Mouse (Mus musculus) cerebellum, adult 11 months (tissue): Measurements from ENCODE around the gene Fam13a.

Experiments used
- DNase-seq: peaks from one replicate; pipeline ENCODE4 v3.0.0; 2022

The Fam13a gene

DNA sequence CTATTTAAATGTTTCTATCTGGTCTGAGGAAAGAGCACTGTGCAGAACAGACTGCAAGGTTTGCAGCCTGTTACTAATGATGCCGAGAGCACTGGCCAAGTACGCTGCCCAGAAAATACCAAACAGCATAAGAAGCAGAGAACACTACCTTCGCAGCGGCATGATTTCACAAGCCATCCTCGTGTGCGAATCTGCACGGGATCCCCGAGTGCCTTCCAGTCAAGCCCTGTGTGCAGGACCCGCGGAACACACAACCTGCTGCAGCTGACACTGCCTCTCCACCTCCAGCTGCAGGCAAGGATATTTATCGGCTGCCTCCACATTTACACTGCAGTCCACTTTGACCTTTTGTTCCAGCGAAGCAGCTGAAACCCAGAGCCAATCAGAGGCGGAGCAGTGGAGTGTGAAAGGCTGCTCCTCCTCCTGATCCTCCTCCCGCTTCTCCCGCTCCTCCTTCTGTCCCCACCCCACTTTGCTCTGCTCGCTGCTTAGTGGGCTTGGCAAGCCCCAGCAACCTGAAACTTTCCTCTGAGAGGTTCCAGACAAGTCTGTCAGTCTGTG, at the start of gene Fam13a:
TSS of gene Fam13a (minus strand) at position 386 of the 561 bp plus-strand sequence.
- DNase-seq, result peak; percentile 54

DNA sequence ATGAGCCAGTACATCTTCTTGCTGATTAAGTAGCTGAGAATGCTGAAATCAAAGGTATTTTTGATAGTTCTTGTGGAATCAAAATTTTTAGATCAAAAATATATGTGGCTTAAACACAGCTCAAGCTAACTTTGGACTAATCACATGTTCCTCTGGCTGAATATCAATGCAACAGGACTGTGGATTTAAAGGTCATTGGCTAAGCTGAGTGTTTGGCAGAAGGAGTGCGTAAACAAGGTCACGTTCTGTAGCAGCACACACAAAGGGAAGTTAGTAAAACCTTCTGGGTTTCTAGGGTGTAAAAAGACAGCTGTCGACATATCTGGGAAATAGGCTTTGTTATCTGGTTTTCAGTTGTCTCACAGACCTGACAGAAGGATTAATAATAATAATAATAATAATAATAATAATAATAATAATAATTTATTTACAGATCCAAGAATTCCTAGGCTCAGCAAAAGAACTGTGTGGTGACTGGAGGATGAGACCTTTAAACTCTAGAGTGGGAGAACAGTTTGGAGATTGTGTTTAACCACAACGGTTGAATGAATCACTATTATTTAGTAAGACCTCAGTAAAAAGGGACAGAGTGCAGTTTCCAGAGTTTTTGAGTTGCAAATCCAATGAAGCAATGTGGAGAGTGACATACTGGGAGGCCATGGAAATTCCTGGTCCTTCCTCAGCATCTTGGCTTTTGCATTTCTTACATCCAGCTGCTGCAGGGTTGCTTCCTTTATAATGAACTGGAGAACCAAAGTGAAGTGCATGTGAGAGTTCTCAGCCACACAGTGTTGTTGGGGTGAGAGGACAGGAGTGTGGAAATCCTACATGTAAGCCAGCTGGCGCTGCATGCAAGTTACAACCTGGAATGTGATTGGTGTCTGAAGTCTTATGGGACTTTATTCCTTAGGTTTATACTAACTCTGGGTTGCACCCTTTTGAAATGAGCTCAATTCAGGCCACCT, 48.0 kb upstream of the Fam13a start:
- no peak for DNase-seq

- no peak for DNase-seq
Measured at GRCm38 (mm10) chr6:59071691-59072090, 47.3 kb upstream of the Fam13a start.

DNA sequence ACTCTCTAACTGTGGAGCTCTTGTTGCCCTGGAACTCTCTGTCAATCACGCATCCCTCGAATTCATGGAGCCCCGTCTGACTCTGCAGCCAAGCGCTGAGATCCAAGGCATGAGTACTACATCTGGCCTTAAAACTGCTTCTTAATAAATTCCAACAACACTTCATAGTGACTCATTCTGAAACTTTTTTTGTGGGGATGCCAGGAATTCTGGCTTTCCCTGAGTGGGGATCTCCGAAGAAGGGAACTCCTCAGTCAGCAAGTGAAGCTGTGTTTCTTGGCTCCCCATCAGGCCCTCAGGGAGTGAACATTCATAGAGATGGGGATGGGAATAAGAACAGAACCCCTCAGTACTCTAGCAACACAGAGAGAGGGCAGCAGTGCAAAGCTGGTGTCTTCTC, 43.8 kb upstream of the Fam13a start:
- DNase-seq, result no peak

- no peak for DNase-seq
Measured at GRCm38 (mm10) chr6:59064440-59064839, 40.1 kb upstream of the Fam13a start.

GRCm38 (mm10) chr6:59053232-59053631, 28.9 kb upstream of the Fam13a start:
- no peak for DNase-seq

DNA sequence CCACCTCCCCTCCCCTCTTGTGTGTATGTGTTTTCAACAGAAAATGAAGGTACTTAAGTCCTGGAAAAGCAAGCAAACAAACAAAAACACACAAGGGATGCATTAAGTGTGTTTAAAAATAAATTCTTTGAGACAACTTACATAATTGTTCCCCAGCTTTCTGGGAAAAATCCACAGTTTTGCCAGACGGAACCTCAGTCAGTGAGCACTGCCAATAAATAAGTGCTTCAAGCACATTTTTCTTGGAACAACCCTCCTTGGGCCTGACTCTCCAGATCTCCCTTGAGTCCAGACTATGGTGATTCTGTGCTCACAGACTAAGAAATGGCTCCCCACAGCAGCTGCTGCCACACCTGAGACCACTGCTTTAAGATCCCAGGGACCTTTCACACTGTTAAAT, 15.4 kb upstream of the Fam13a start:
- no peak for DNase-seq

DNA sequence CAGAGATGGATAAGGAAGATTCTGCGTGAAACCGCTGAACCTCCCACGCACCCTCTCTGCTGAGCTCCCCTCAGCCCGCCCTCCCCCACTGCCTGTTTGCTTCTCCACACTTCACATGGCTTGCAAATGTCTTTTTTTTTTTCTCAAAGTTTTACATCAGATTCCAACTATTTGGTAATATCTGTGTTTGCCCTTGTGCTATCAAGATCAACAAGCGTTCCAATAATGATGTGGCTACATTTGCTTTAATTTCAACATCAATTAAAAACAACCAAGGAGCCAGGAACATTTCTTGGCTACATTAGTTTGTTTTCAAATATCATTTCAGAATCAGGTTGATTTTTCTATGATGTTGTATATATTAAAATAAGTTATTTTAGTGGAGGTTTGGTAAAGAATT, 8.4 kb upstream of the Fam13a start:
- DNase-seq, result no peak

- DNase-seq, result no peak
Measured at GRCm38 (mm10) chr6:59031539-59031938, 7.2 kb upstream of the Fam13a start.

- no peak for DNase-seq
Measured at GRCm38 (mm10) chr6:59030667-59031066, 6.3 kb upstream of the Fam13a start.

DNA sequence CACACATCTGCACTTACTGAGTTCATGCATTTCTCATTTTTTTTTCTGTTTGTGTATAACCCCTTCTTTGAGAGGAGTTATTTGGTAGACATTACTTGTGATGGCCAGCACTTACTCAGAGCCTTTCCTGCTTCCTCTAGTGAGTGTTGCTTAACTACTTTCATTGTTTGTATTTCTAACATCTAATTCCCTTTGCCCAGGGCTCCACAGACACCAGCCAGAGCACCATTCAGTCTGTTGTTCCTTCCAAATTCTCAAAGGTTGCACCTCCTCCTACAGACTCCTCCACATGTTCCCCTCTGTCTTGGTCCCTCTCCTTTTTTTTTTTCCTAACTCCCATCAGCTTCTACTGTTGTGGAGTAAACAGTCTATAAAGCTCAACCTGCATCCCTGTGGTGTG, 5.7 kb upstream of the Fam13a start:
- DNase-seq, result no peak

- no peak for DNase-seq
Measured at GRCm38 (mm10) chr6:59028871-59029270, 4.5 kb upstream of the Fam13a start.

GRCm38 (mm10) chr6:59024806-59025205, 457 bp upstream of the Fam13a start:
- DNase-seq, result no peak

GRCm38 (mm10) chr6:59023455-59024163, 740 bp downstream of the Fam13a start:
- no peak for DNase-seq

GRCm38 (mm10) chr6:59022621-59023020, 1.7 kb downstream of the Fam13a start:
- no peak for DNase-seq

DNA sequence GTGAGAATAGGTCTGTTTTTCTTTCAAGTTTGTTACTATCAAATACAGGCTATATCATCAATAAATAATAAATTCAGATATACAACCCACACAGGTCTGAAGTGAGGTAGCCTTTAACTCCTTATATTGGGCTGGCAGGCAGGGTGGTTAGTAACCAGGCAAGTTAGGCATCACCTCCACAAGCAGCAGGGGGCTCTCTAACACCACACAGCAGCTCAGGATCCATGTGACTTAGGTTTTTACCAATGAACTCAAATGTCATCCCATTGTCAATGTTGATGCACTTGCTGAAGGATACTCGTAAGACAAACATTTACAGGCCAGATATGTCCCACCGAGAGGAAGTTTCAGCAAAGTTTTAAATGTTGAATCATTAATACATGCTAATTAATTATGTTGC, 4.0 kb downstream of the Fam13a start:
- no peak for DNase-seq

- no peak for DNase-seq
Measured at GRCm38 (mm10) chr6:59019847-59020246, 4.5 kb downstream of the Fam13a start.

GRCm38 (mm10) chr6:59016336-59016832, 8.0 kb downstream of the Fam13a start:
- no peak for DNase-seq

DNA sequence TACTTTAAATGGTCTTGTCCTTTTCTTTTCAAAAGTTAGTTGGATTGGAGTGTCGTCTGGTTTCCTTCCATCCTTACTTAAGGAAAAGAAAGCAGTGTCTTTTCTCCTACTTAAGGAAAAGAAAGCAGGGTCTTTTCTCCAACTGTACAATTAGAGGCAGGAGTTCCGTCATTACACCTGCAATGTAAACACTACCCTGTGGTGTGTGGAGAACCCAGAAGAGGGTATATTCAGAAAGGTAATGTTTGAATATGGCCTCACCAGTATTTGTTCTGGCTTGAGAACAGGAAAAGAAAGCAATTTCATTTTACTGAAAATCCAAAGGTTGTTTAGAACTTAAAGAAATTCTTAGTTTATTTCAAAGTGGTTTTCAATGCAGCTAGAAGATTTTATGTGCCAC, 9.6 kb downstream of the Fam13a start:
- no peak for DNase-seq

GRCm38 (mm10) chr6:59014088-59014759, 10.1 kb downstream of the Fam13a start:
- no peak for DNase-seq

GRCm38 (mm10) chr6:59010792-59011191, 13.6 kb downstream of the Fam13a start:
- no peak for DNase-seq

- no peak for DNase-seq
Measured at GRCm38 (mm10) chr6:59004630-59005029, 19.7 kb downstream of the Fam13a start.

DNA sequence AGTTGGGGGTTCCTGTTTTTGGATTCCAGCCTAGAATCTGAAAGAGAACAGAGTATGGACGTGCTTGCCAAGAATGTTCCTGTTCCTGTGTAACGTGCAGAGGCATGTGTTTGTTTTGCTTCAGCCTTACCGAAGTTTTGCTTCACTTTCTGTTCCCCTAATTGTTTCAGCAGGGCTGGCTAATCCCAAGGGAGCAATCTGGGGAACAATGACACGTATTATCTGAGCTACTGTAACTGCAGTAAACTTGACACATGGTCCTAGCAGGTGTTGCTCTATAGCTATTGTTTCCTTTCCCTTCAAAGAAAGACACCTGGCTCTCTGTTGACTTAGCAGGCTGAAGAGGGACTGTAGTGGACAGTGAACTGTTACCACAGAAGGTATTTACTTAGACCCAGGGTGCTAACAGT, 25.3 kb downstream of the Fam13a start:
- DNase-seq, result no peak
